Mouse (Mus musculus) neural tube, embryonic 14.5 days (tissue): ENCODE data around the gene Amacr. TPM values are rescaled to one million over a fixed set of nuclear protein-coding genes. Genes with fewer than 3 reads are reported as not detected.

Source experiments
- ATAC-seq: fragments of 200-750 bp; cut with Nextera tagmentation; 2 replicates; pipeline ENCODE4 v1.8.0; 2017; ENCODE audit warnings: low read depth, mild to moderate bottlenecking, moderate TSS enrichment, moderate library complexity
- H3K27ac ChIP-seq: fragments of 300-500 bp; sonication (generic); 2 replicates; pipeline ENCODE4 v1.5.1; 2014; ENCODE audit warnings: low read depth, mild to moderate bottlenecking, control low read depth, low read length, moderate library complexity, mixed read lengths
- H3K27me3 ChIP-seq: fragments of 300-500 bp; sonication (generic); 2 replicates; pipeline ENCODE4 v1.6.1; 2014; ENCODE audit warnings: low read length; ENCODE audit not compliant: control insufficient read depth, insufficient read depth
- H3K36me3 ChIP-seq: fragments of 300-500 bp; sonication (generic); 2 replicates; pipeline ENCODE4 v1.6.1; 2014; ENCODE audit warnings: low read length, mixed read lengths; ENCODE audit not compliant: control insufficient read depth, insufficient read depth
- H3K4me1 ChIP-seq: fragments of 300-500 bp; sonication (generic); 2 replicates; pipeline ENCODE4 v1.6.1; 2014; ENCODE audit warnings: low read length; ENCODE audit not compliant: control insufficient read depth, insufficient read depth
- H3K4me2 ChIP-seq: fragments of 300-500 bp; sonication (generic); 2 replicates; pipeline ENCODE4 v1.6.1; 2014; ENCODE audit warnings: mild to moderate bottlenecking, low read depth, low read length, control low read depth
- H3K4me3 ChIP-seq: fragments of 300-500 bp; sonication (generic); 2 replicates; pipeline ENCODE4 v1.5.1; 2014; ENCODE audit warnings: low read depth, low read length, control low read depth, mixed read lengths
- H3K9ac ChIP-seq: fragments of 300-500 bp; sonication (generic); replicated peaks from 2 replicates; pipeline ENCODE4 v1.6.1; 2014; ENCODE audit warnings: low read depth, mild to moderate bottlenecking, control low read depth, low read length, mixed read lengths
- H3K9me3 ChIP-seq: fragments of 300-500 bp; sonication (generic); 2 replicates; pipeline ENCODE4 v1.6.1; 2016; ENCODE audit warnings: low read length; ENCODE audit not compliant: control insufficient read depth
- WGBS: fragments of 180-500 bp; shearing (Covaris S2); extraction: QIAGEN DNeasy Blood & Tissue Kit; methylation state at CpG from one replicate; pipeline ENCODE4 v1.1.7; 2014; 5-methylcytosine and 5-hydroxymethylcytosine counted together
- polyA plus RNA-seq: library from polyadenylated mRNA; unstranded; fragments of >200 nt; fragmentation: Nextera tagmentation; extraction: Ambion mirVana; gene quantifications from 2 replicates; pipeline ENCODE4 v1.2.1, GENCODE M21; 2014

Amacr gene
- polyA plus RNA-seq = 14.2 TPM in 2 replicates

DNA sequence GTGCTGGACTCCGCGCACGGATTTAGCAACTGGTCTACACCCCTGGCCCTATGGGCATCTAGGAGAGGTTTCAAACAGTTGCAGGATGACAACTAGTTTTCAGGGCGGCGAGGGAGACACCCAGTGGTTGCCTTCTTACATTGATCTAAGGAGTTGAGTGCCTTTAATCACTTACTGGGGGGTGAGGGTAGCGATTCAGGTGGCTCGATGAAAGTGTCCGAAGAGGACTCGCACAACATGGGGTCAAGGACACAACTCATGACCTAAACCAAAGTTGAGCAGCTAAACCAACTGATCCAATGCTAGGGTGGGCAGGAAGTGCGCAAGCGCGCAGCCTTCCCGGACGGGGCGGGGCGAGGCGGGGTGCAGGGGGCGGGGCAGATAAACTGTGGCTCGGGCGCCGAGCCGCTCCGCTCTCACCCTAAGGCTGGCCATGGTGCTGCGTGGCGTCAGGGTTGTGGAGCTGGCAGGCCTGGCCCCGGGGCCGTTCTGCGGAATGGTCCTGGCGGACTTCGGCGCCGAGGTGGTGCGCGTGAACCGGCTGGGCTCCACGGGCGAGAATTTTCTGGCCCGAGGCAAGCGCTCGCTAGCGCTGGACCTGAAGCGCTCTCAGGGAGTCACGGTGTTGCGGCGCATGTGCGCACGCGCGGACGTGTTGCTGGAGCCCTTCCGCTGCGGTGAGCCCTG is at the start of gene Amacr:
TSS of gene Amacr (plus strand) at position 380 of the 687 bp plus-strand sequence.
- Histone ChIP-seq H3K4me1 (0 out of 2 replicates have a peak, but pooled peaks cover 3% of the 10 kb centered on the region), H3K9me3 (no peaks in the 10 kb centered on the region), H3K9ac (peak within 1 kb of the TSS; percentile 83), H3K27ac (peak within 1 kb of the TSS; percentile 90), H3K36me3 (no peaks in the 10 kb centered on the region), H3K4me3 (peak within 1 kb of the TSS; percentile 70), H3K4me2 (peak within 1 kb of the TSS; percentile 75), H3K27me3 (no peaks in the 10 kb centered on the region)
- WGBS = under 1% methylated on average over 52 of the region's 52 CpGs
- peak; percentile 100 for ATAC-seq

GRCm38 (mm10) chr15:10933930-10934329 is 47.6 kb upstream of the Amacr start:
- no peak overlapping the region for H3K4me3 ChIP-seq
- ATAC-seq = no peak
- WGBS = 88% methylated on average over 1 of the region's 1 CpGs
- H3K4me2 ChIP-seq = no peak overlapping the region
- H3K9me3 ChIP-seq = no peaks in the 10 kb centered on the region
- H3K9ac ChIP-seq = no peak overlapping the region
- H3K4me1 ChIP-seq = no peaks in the 10 kb centered on the region
- H3K27me3 ChIP-seq = no peaks in the 10 kb centered on the region
- no peaks in the 10 kb centered on the region for H3K36me3 ChIP-seq
- H3K27ac ChIP-seq = no peak overlapping the region

GRCm38 (mm10) chr15:10940148-10941108 is 41.1 kb upstream of the Amacr start:
- Histone ChIP-seq H3K4me1 (no peaks in the 10 kb centered on the region), H3K36me3 (no peaks in the 10 kb centered on the region), H3K4me2 (no peak overlapping the region), H3K27me3 (no peaks in the 10 kb centered on the region), H3K4me3 (no peak overlapping the region), H3K27ac (no peak overlapping the region), H3K9ac (no peak overlapping the region), H3K9me3 (no peaks in the 10 kb centered on the region)
- no peak for ATAC-seq
- WGBS = 87% methylated on average over 15 of the region's 15 CpGs

- WGBS = 79% methylated on average over 6 of the region's 6 CpGs
- H3K9ac ChIP-seq = no peak overlapping the region
- no peak for ATAC-seq
- no peaks in the 10 kb centered on the region for H3K4me1 ChIP-seq
- no peak overlapping the region for H3K4me2 ChIP-seq
- H3K36me3 ChIP-seq = no peaks in the 10 kb centered on the region
- H3K9me3 ChIP-seq = no peaks in the 10 kb centered on the region
- H3K4me3 ChIP-seq = no peak overlapping the region
- H3K27me3 ChIP-seq = no peaks in the 10 kb centered on the region
- no peak overlapping the region for H3K27ac ChIP-seq
These were observed 39.7 kb upstream of the Amacr start for GRCm38 (mm10) chr15:10941901-10942300.

DNA sequence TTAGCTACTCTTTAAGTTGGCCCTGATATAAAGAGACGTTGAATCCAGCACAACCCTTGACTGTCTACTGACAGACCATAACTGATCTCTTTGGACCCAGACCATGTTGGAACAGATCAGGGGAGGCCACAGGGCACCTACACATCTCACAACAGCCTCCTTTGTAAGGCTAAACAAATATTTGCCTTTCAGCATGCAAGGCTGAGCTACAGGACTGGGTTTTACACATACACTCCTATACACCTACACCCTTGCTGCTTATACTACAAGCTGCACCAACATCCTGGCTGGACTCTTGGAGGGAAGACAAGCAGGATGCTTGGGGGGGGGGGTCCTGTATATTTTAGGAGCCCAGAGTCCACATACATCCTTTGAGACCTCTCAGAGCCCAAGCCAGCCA is 33.7 kb upstream of the Amacr start:
- H3K9ac ChIP-seq = no peak overlapping the region
- no peak for ATAC-seq
- no peak overlapping the region for H3K27ac ChIP-seq
- H3K27me3 ChIP-seq = no peaks in the 10 kb centered on the region
- WGBS = 69% methylated on average over 1 of the region's 1 CpGs
- H3K36me3 ChIP-seq = no peaks in the 10 kb centered on the region
- H3K4me3 ChIP-seq = no peak overlapping the region
- H3K4me2 ChIP-seq = no peak overlapping the region
- no peaks in the 10 kb centered on the region for H3K4me1 ChIP-seq
- no peaks in the 10 kb centered on the region for H3K9me3 ChIP-seq

DNA sequence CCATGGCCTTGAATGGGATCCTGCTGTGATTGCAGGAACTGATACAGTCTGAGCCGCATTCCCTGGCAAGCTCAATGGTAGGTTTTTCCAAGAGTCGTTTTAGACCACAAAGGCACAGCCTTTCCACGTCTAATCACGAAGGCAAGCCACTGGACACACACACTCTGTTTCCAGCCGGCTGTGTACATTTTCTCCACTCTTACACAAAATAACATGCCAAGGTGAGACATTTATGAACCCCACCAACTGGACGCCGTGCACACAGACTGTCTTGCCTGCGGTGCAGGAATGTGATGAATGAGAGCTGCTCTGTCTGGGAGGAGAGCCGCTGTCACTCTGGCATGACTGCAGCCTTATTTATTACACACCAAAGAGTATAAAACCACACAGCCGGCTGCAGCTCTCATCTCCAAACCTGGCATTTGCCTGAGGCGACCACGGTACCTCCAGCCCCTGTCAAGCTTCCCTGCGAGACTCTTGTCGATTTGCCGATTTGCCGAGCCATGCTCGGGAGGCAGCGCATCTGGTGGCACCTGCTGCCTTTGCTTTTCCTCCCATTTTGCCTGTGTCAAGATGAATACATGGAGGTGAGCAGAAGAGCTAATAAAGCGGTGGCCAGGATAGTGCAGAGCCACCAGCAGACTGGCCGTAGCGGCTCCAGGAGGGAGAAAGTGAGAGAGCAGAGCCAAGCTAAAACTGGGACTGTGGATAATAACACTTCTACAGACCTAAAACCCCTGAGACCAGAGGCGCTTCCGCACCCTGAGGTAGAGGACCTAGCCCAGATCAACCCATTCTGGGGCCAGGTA is 29.4 kb upstream of the Amacr start, which contains the start of gene C1qtnf3:
TSS of gene C1qtnf3 (plus strand) at position 382 of the 809 bp plus-strand sequence.
- peak within 1 kb of the TSS; percentile 8; the same call in 1 of the 2 replicates for H3K4me3 ChIP-seq
- peak; percentile 77 for ATAC-seq
- no peaks in the 10 kb centered on the region for H3K9me3 ChIP-seq
- H3K4me1 ChIP-seq = no peaks in the 10 kb centered on the region
- H3K36me3 ChIP-seq = no peaks in the 10 kb centered on the region
- H3K4me2 ChIP-seq = peak within 1 kb of the TSS; percentile 45
- H3K27ac ChIP-seq = peak within 1 kb of the TSS; percentile 55; the same call in 1 of the 2 replicates
- no peaks in the 10 kb centered on the region for H3K27me3 ChIP-seq
- H3K9ac ChIP-seq = no peak within 1 kb of the TSS
- 35% methylated on average over 23 of the region's 23 CpGs for WGBS

- H3K4me3 ChIP-seq = no peak overlapping the region
- H3K4me1 ChIP-seq = no peaks in the 10 kb centered on the region
- peak; percentile 54; the same call in 1 of the 2 replicates for ATAC-seq
- no peaks in the 10 kb centered on the region for H3K27me3 ChIP-seq
- no peak overlapping the region; the same call in 1 of the 2 replicates for H3K27ac ChIP-seq
- WGBS = 22% methylated on average over 4 of the region's 4 CpGs
- peak overlapping the region; percentile 45 for H3K4me2 ChIP-seq
- H3K36me3 ChIP-seq = no peaks in the 10 kb centered on the region
- H3K9ac ChIP-seq = no peak overlapping the region
- no peaks in the 10 kb centered on the region for H3K9me3 ChIP-seq
These were observed 28.7 kb upstream of the Amacr start for GRCm38 (mm10) chr15:10952760-10953305.

GRCm38 (mm10) chr15:10953465-10953864 is 28.1 kb upstream of the Amacr start:
- WGBS = 57% methylated on average over 1 of the region's 1 CpGs
- no peak overlapping the region for H3K27ac ChIP-seq
- no peak overlapping the region for H3K4me2 ChIP-seq

More at GRCm38 (mm10) chr15:10953465-10953864, 28.1 kb upstream of the Amacr start:
- Histone ChIP-seq H3K27me3 (no peaks in the 10 kb centered on the region), H3K4me1 (no peaks in the 10 kb centered on the region), H3K9me3 (no peaks in the 10 kb centered on the region), H3K4me3 (no peak overlapping the region), H3K36me3 (no peaks in the 10 kb centered on the region), H3K9ac (no peak overlapping the region)
- no peak for ATAC-seq
